27 mouse cellular contexts compared by ENCODE assay signal in the genomic region with DNA sequence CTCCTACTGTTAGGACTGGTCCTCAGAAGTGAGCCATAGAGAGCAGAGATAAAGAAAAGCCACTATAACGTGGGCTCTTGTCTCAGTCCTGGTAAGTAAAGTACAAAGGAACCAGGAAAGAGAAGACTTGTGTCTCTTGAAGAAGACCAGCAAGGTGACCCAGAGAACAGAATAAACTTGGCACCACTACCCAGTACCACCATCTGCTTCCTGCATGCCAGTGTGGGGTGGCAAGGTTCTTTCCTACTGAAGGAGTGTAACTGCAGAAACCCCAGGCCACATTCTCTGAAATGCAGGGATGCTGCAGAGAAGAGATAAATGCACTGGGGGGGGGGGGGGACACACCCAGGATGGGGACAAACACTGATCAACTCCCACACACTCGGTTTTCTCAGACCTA. TPM values are rescaled to one million over a fixed set of nuclear protein-coding genes. Genes with fewer than 3 reads are reported as not detected.
DNase-seq lines count a peak whose midpoint lies in the region; ATAC-seq lines count a peak whose summit lies in the region.
"Had no signal": no experiment of that assay in that cellular context is flagged by ENCODE, and none has a peak within 500 bp of the region (broad histone marks: within the 10 kb centered on the region; RNA-seq: fewer than 3 reads in every experiment).

No protein-coding gene starts in this region.

- 0 out of 2 replicates have a peak overlapping the region, but pooled peaks have one; percentile 16 for H3K27ac ChIP-seq in brown adipose tissue, adult 24 weeks (replicated peaks; ENCODE audit: low read depth, low read length)
- H3K27ac ChIP-seq: hindbrain, embryonic 14.5 days; kidney, embryonic 15.5 days; liver, embryonic 13.5 days had no signal

- no peak for DNase-seq in frontal cortex, postnatal 36 days (ENCODE audit: low spot score in 2 of 2)
- DNase-seq in cerebellum, adult 9-10 months, result peak; percentile 82
- peak; percentile 57 to 58 for DNase-seq in cerebellum, postnatal 36 days
- no peak for DNase-seq in adrenal gland, postnatal 4 days (ENCODE audit: low spot score in 2 of 2)
- no peak for DNase-seq in urinary bladder, adult 2 months (ENCODE audit: low spot score)
- DNase-seq: adrenal gland, postnatal 14 days; gastrocnemius, postnatal 25 days; heart, adult 11 months; heart, postnatal 36 days; kidney, postnatal 25 days; left cerebral cortex, postnatal 4 days; liver, embryonic 13.5 days; lung, adult 18-20 months; lung, postnatal 4 days; midbrain, embryonic 14.5 days; right cerebral cortex, postnatal 25 days; spleen, adult 18-20 months; thymus, postnatal 14 days had no signal

- peaks cover 13% of the 10 kb centered on the region for H3K4me1 ChIP-seq in brown adipose tissue, adult 24 weeks (ENCODE audit: control insufficient read depth, insufficient read depth, insufficient read length, low read length)

- ATAC-seq in frontal cortex, adult (ENCODE audit: low TSS enrichment), result 0 out of 2 replicates have a peak, but pooled peaks have one; percentile 19
- ATAC-seq in megakaryocyte, adult 5-6 weeks (ENCODE audit: poor library complexity, severe bottlenecking), result no peak
- ATAC-seq: forebrain, embryonic 16.5 days; intestine, postnatal 0 days; lung, postnatal 0 days had no signal

- no peak overlapping the region for H3K4me3 ChIP-seq in brown adipose tissue, adult 24 weeks (ENCODE audit: insufficient read depth, low read depth, low read length)
- H3K4me3 ChIP-seq: erythroblast, embryonic 14.5 days; kidney, embryonic 15.5 days; liver, embryonic 13.5 days had no signal

RNA-seq across cellular contexts. Expression of gene Slco3a1, which starts 29.0 kb away (rescaled TPM):
- polyA plus RNA-seq in brown adipose tissue, adult 24 weeks (2012; ENCODE audit: insufficient read depth, insufficient read length, missing spikeins), result 2.3 TPM in 2 replicates
- 3.8 and 6.5 TPM in 2 replicates for total RNA-seq in megakaryocyte, adult 5-6 weeks (2015)
- 3.5 and 5.2 TPM in 2 replicates for total RNA-seq in megakaryocyte, adult 5-6 weeks (2017)
- total RNA-seq in adrenal gland, postnatal 4 days (2021), result 10 to 100 TPM; 29.4 to 37.4 TPM
- 29.0 and 33.7 TPM in 2 replicates for polyA plus RNA-seq in urinary bladder, adult 2 months (2012; rRNA removed)

Comparison
In these comparisons a context has a peak if more than half of its experiments do, and no peak if none do; other contexts are left out.
1. DNase-seq: peak in cerebellum, adult 9-10 months (single experiment) and cerebellum, postnatal 36 days (2 of 2); none in frontal cortex, postnatal 36 days (0 of 2), adrenal gland, postnatal 4 days (0 of 2) and urinary bladder, adult 2 months (single experiment).
2. RNA of gene Slco3a1, which starts 29.0 kb away (total RNA-seq): 29.4 to 37.4 TPM in adrenal gland, postnatal 4 days; 3.5 to 6.5 TPM in megakaryocyte, adult 5-6 weeks; every median in the first group is over 4 times any median in the second.